ENCODE assay signal across 15 mouse cellular contexts in the genomic region with DNA sequence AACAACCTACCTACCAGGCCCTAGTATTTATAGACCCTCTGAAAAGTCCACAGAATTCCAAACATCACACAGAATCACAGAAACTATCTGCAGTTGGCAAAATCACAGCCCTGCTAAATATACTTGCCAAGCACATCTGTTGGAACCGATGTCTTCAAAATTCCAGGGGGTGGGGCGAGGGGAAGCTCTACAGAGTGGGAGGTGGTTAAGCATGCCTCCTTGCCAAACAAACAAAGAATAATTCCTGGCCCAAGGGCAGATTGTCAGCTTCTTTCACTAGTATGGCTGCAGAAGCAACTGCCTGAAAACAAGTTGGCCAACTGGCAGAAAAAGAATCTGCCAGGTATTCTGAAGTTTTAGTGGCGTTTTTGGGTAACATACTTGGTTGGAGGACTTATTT. TPM values are rescaled to one million over a fixed set of nuclear protein-coding genes. Genes with fewer than 3 reads are reported as not detected.
DNase-seq lines count a peak whose midpoint lies in the region; ATAC-seq and TF ChIP-seq lines count a peak whose summit lies in the region.
"Had no signal": no experiment of that assay in that cellular context is flagged by ENCODE, and none has a peak within 500 bp of the region (broad histone marks: within the 10 kb centered on the region; RNA-seq: fewer than 3 reads in every experiment).

No protein-coding gene starts in this region.

- no peak overlapping the region for H3K4me3 ChIP-seq in heart, embryonic 12.5 days
- no peak overlapping the region for H3K4me3 ChIP-seq in lung, embryonic 14.5 days (ENCODE audit: low read depth, low read length)
- H3K4me3 ChIP-seq in midbrain, embryonic 11.5 days (ENCODE audit: low read depth, low read length) = no peak overlapping the region
- H3K4me3 ChIP-seq: erythroblast, embryonic 14.5 days had no signal

- no peaks in the 10 kb centered on the region for H3K36me3 ChIP-seq in heart, embryonic 12.5 days
- H3K36me3 ChIP-seq in lung, embryonic 14.5 days (ENCODE audit: insufficient read depth) = no peaks in the 10 kb centered on the region
- H3K36me3 ChIP-seq in midbrain, embryonic 11.5 days (ENCODE audit: control insufficient read depth, insufficient read depth, low read length) = no peaks in the 10 kb centered on the region

- no peak for ATAC-seq in heart, embryonic 12.5 days (ENCODE audit: insufficient number of reproducible peaks, low FRiP score)
- no peak for ATAC-seq in lung, embryonic 14.5 days (ENCODE audit: insufficient read depth)
- no peak for ATAC-seq in midbrain, embryonic 11.5 days (ENCODE audit: low FRiP score)

- H3K9me3 ChIP-seq in heart, embryonic 12.5 days (replicated peaks) = peaks cover 5% of the 10 kb centered on the region; the same call in 1 of the 2 replicates
- H3K9me3 ChIP-seq in lung, embryonic 14.5 days (ENCODE audit: low read depth, low read length) = no peaks in the 10 kb centered on the region
- no peaks in the 10 kb centered on the region for H3K9me3 ChIP-seq in midbrain, embryonic 11.5 days (ENCODE audit: control insufficient read depth, low read length)

- no peak overlapping the region for H3K4me2 ChIP-seq in heart, embryonic 12.5 days
- no peak overlapping the region for H3K4me2 ChIP-seq in lung, embryonic 14.5 days
- no peak overlapping the region for H3K4me2 ChIP-seq in midbrain, embryonic 11.5 days

- H3K27ac ChIP-seq in heart, embryonic 12.5 days (ENCODE audit: poor library complexity, severe bottlenecking) = no peak overlapping the region
- H3K27ac ChIP-seq in lung, embryonic 14.5 days (ENCODE audit: low read depth) = no peak overlapping the region
- no peak overlapping the region for H3K27ac ChIP-seq in midbrain, embryonic 11.5 days (ENCODE audit: low read depth, low read length)

- no peaks in the 10 kb centered on the region for H3K27me3 ChIP-seq in heart, embryonic 12.5 days (replicated peaks)
- H3K27me3 ChIP-seq in lung, embryonic 14.5 days (ENCODE audit: insufficient read depth, low read length) = no peaks in the 10 kb centered on the region
- H3K27me3 ChIP-seq in midbrain, embryonic 11.5 days (ENCODE audit: control insufficient read depth, insufficient read depth, low read length) = no peaks in the 10 kb centered on the region

- DNase-seq in heart, adult 18-20 months = peak; percentile 67 to 76
- DNase-seq in NIH3T3 (ENCODE audit: low read depth) = peak; percentile 71
- peak; percentile 58 to 63 for DNase-seq in heart, adult 9 months (ENCODE audit: low spot score in 2 of 2)
- DNase-seq in lung, embryonic 14.5 days = peak; percentile 18
- DNase-seq in left cerebral cortex, adult 8-10 months (ENCODE audit: low spot score in 2 of 2) = no peak
- no peak for DNase-seq in midbrain, embryonic 11.5 days (ENCODE audit: low spot score, missing footprints)
- no peak for DNase-seq in layer of hippocampus, adult 18-20 months (ENCODE audit: low spot score in 2 of 2)
- DNase-seq: spleen, adult 18-20 months had no signal

- 60% methylated on average over 3 of the region's 3 CpGs for WGBS in heart, embryonic 12.5 days
- WGBS in lung, embryonic 14.5 days = 43% methylated on average over 3 of the region's 3 CpGs
- WGBS in midbrain, embryonic 11.5 days = 70% methylated on average over 3 of the region's 3 CpGs

- TF ChIP-seq CTCF in lung, embryonic 14.5 days (IDR thresholded peaks at IDR 0.05; ENCODE audit: low read depth) = no peak

- no peak overlapping the region for H3K9ac ChIP-seq in heart, embryonic 12.5 days
- H3K9ac ChIP-seq in lung, embryonic 14.5 days = no peak overlapping the region
- H3K9ac ChIP-seq in midbrain, embryonic 11.5 days (ENCODE audit: low read length) = no peak overlapping the region

- no peaks in the 10 kb centered on the region for H3K4me1 ChIP-seq in heart, embryonic 12.5 days (replicated peaks)
- H3K4me1 ChIP-seq in lung, embryonic 14.5 days (ENCODE audit: insufficient read depth) = no peaks in the 10 kb centered on the region
- H3K4me1 ChIP-seq in midbrain, embryonic 11.5 days (ENCODE audit: control insufficient read depth, insufficient read depth, low read length) = no peaks in the 10 kb centered on the region

RNA-seq across cellular contexts. Expression of a gene that starts 9.7 kb away (rescaled TPM):
- under 1 TPM; 0.20 to 0.41 TPM for total RNA-seq in heart, adult 18-20 months (2021)
- 0.41 TPM in 1 of 2 replicates, not detected in the other for polyA plus RNA-seq in heart, embryonic 12.5 days (2016; fragmentation: Nextera tagmentation; extraction: Ambion mirVana)
- polyA plus RNA-seq in lung, embryonic 14.5 days (2014; fragmentation: Nextera tagmentation; extraction: Ambion mirVana) = 0.45 TPM in 1 of 2 replicates, not detected in the other
- under 1 TPM in 1 of 4 experiments, not detected in 3; 0.23 TPM for total RNA-seq in left cerebral cortex, adult 8-10 months (2022)
- polyA plus RNA-seq in midbrain, embryonic 11.5 days (2014; fragmentation: Nextera tagmentation; extraction: Ambion mirVana) = not detected in 2 replicates
- not detected for total RNA-seq in layer of hippocampus, adult 18-20 months (2021)
- total RNA-seq: gastrocnemius, postnatal 36 days; midbrain, postnatal 0 days had no signal
- polyA plus RNA-seq: brain, embryonic 14.5 days; erythroblast, embryonic 14.5 days; midbrain, postnatal 0 days had no signal

RNA-seq across cellular contexts. Expression of a gene that starts 24.4 kb away (rescaled TPM):
- total RNA-seq in heart, adult 18-20 months (2021) = not detected
- not detected in 2 replicates for polyA plus RNA-seq in heart, embryonic 12.5 days (2016; fragmentation: Nextera tagmentation; extraction: Ambion mirVana)
- polyA plus RNA-seq in lung, embryonic 14.5 days (2014; fragmentation: Nextera tagmentation; extraction: Ambion mirVana) = not detected in 2 replicates
- not detected for total RNA-seq in left cerebral cortex, adult 8-10 months (2022)
- not detected in 2 replicates for polyA plus RNA-seq in midbrain, embryonic 11.5 days (2014; fragmentation: Nextera tagmentation; extraction: Ambion mirVana)
- not detected for total RNA-seq in layer of hippocampus, adult 18-20 months (2021)
- total RNA-seq: gastrocnemius, postnatal 36 days; left cerebral cortex, postnatal 14 days; midbrain, postnatal 0 days had no signal
- polyA plus RNA-seq: brain, embryonic 14.5 days; erythroblast, embryonic 14.5 days; liver, embryonic 16.5 days; midbrain, postnatal 0 days had no signal

RNA-seq across cellular contexts. Expression of a gene that starts 32.7 kb away (rescaled TPM):
- not detected for total RNA-seq in heart, adult 18-20 months (2021)
- polyA plus RNA-seq in heart, embryonic 12.5 days (2016; fragmentation: Nextera tagmentation; extraction: Ambion mirVana) = not detected in 2 replicates
- not detected in 2 replicates for polyA plus RNA-seq in lung, embryonic 14.5 days (2014; fragmentation: Nextera tagmentation; extraction: Ambion mirVana)
- total RNA-seq in left cerebral cortex, adult 8-10 months (2022) = not detected
- polyA plus RNA-seq in midbrain, embryonic 11.5 days (2014; fragmentation: Nextera tagmentation; extraction: Ambion mirVana) = not detected in 2 replicates
- not detected for total RNA-seq in layer of hippocampus, adult 18-20 months (2021)
- total RNA-seq: gastrocnemius, postnatal 36 days; left cerebral cortex, postnatal 14 days; midbrain, postnatal 0 days had no signal
- polyA plus RNA-seq: brain, embryonic 14.5 days; erythroblast, embryonic 14.5 days; liver, embryonic 16.5 days; midbrain, postnatal 0 days had no signal

RNA-seq across cellular contexts. Expression of a gene that starts 40.2 kb away (rescaled TPM):
- not detected for total RNA-seq in heart, adult 18-20 months (2021)
- 0.51 and 0.70 TPM in 2 replicates for polyA plus RNA-seq in heart, embryonic 12.5 days (2016; fragmentation: Nextera tagmentation; extraction: Ambion mirVana)
- polyA plus RNA-seq in lung, embryonic 14.5 days (2014; fragmentation: Nextera tagmentation; extraction: Ambion mirVana) = not detected in 2 replicates
- not detected for total RNA-seq in left cerebral cortex, adult 8-10 months (2022)
- polyA plus RNA-seq in midbrain, embryonic 11.5 days (2014; fragmentation: Nextera tagmentation; extraction: Ambion mirVana) = not detected in 2 replicates
- total RNA-seq in layer of hippocampus, adult 18-20 months (2021) = not detected
- total RNA-seq: gastrocnemius, postnatal 36 days; left cerebral cortex, postnatal 14 days; midbrain, postnatal 0 days had no signal
- polyA plus RNA-seq: brain, embryonic 14.5 days; erythroblast, embryonic 14.5 days; midbrain, postnatal 0 days had no signal

RNA-seq across cellular contexts. Expression of a gene that starts 57.0 kb away (rescaled TPM):
- not detected for total RNA-seq in heart, adult 18-20 months (2021)
- not detected in 2 replicates for polyA plus RNA-seq in heart, embryonic 12.5 days (2016; fragmentation: Nextera tagmentation; extraction: Ambion mirVana)
- not detected in 2 replicates for polyA plus RNA-seq in lung, embryonic 14.5 days (2014; fragmentation: Nextera tagmentation; extraction: Ambion mirVana)
- total RNA-seq in left cerebral cortex, adult 8-10 months (2022) = not detected
- not detected in 2 replicates for polyA plus RNA-seq in midbrain, embryonic 11.5 days (2014; fragmentation: Nextera tagmentation; extraction: Ambion mirVana)
- total RNA-seq in layer of hippocampus, adult 18-20 months (2021) = not detected
- total RNA-seq: gastrocnemius, postnatal 36 days; left cerebral cortex, postnatal 14 days; midbrain, postnatal 0 days had no signal
- polyA plus RNA-seq: brain, embryonic 14.5 days; erythroblast, embryonic 14.5 days; liver, embryonic 16.5 days had no signal

Comparison
In these comparisons a context has a peak if more than half of its experiments do, and no peak if none do; other contexts are left out.
1. DNase-seq: peak in heart, adult 18-20 months (2 of 2), NIH3T3 (single experiment), heart, adult 9 months (2 of 2) and lung, embryonic 14.5 days (single experiment); none in left cerebral cortex, adult 8-10 months (0 of 2), midbrain, embryonic 11.5 days (single experiment) and layer of hippocampus, adult 18-20 months (0 of 2).